Mouse (Mus musculus) neural tube, embryonic 10.5 days (tissue): Measurements from ENCODE around the gene Pon3.
"Not testable (repeated sequence)": the region's sequence is repeated elsewhere in the genome, so short reads cannot be mapped to it uniquely, and the experiment has no call there.

ENCODE experiments used
- DNase-seq: peaks from one replicate; pipeline ENCODE4 v3.0.0-alpha.2; 2017; ENCODE audit warnings: low spot score; ENCODE audit errors: extremely low spot score

Pon3 gene

GRCm38 (mm10) chr6:5255291-5255690 is 795 bp downstream of the Pon3 start:
- no peak for DNase-seq

GRCm38 (mm10) chr6:5254869-5255268 is 1.2 kb downstream of the Pon3 start:
- no peak for DNase-seq

- no peak for DNase-seq
These were observed 10.2 kb downstream of the Pon3 start for GRCm38 (mm10) chr6:5245926-5246325.

- DNase-seq = no peak
These were observed 17.3 kb downstream of the Pon3 start for GRCm38 (mm10) chr6:5238799-5239198.

- DNase-seq = no peak
These were observed 18.6 kb downstream of the Pon3 start for GRCm38 (mm10) chr6:5237510-5237909.

DNA sequence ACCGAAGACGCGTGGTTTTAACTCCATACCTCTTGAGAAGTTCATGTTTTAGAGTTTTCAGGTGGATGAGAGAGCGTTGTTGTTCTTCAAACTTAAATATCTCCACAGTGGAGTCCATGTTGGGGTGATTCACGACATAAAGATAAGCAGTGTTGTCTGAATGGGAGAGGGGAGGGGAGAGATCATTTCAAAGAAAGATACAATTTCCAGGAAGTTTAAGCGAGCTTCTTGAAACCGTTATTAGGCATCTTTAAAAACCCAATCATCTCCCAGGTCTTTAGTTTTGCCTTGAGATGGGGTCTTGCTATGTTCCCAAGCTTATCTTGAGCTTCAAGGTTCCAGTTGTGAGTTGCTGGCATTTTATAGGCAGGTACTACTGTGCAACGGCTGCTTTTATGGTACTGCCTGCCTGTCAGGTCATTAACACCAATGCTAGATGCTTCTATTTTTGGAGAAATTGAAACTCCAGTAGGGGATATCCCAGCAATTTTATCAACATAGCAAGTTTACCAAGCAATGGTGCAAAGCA is 19.2 kb downstream of the Pon3 start:
- DNase-seq = no peak

DNA sequence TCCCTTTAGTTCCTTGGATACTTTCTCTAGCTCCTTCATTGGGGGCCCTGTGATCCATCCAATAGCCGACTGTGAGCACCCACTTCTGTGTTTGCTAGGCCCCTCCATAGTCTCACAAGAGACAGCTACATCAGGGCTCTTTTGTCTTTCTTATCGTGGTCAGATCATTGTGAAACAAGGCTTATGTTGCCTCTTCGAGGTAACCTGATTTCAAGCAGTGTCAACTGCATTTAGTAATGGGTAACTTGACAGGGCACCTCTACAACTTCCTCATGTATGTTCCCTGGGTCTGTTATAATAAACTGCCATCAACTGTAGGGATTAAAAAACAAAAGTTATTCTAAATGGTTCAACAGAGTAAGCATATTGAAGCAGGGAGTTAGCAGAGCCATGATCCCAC is 21.5 kb downstream of the Pon3 start:
- no peak for DNase-seq

- DNase-seq = no peak
These were observed 22.3 kb downstream of the Pon3 start for GRCm38 (mm10) chr6:5233812-5234211.

DNA sequence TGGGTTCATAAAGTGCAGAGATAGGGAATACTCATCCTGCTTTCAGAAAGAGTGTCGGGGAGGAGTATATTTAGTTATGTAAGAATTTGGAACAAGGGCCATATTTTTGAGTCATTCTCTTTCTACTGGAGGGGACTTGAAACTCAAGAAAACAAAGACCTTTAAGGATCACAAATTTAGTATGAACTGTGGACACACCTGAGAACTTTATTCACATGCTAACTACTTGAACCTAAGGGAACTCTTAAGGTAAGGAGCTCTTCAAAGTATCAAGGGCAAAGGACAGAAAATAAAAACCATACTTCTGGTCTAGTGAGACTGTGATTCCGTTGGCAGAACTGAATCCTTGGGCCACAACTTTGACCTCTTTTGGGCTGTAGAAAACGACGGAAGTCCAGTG is 24.1 kb downstream of the Pon3 start:
- no peak for DNase-seq

- no peak for DNase-seq
These were observed 25.8 kb downstream of the Pon3 start for GRCm38 (mm10) chr6:5230261-5230660.

GRCm38 (mm10) chr6:5223551-5223950 is 32.5 kb downstream of the Pon3 start:
- not testable (repeated sequence) for DNase-seq

- DNase-seq = no peak
These were observed 34.0 kb downstream of the Pon3 start for GRCm38 (mm10) chr6:5222080-5222479.

DNA sequence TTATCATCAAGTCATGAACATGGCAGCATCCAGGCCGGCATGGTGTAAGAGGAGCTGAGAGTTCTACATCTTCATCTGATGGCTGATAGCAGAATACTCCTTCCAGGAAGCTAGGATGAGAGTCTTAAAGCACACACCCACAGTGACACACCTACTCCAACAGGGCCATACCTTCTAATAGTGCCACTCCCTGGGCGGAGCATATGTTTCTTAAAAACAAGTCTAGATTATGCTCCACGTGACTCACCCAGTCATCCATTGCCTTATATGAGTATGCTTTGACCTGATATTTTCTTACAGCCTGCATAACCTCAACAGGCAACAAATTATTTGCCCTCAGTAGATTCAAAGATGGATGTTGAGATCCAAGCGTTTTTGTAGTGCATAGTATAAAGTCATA is 37.9 kb downstream of the Pon3 start:
- no peak for DNase-seq

DNA sequence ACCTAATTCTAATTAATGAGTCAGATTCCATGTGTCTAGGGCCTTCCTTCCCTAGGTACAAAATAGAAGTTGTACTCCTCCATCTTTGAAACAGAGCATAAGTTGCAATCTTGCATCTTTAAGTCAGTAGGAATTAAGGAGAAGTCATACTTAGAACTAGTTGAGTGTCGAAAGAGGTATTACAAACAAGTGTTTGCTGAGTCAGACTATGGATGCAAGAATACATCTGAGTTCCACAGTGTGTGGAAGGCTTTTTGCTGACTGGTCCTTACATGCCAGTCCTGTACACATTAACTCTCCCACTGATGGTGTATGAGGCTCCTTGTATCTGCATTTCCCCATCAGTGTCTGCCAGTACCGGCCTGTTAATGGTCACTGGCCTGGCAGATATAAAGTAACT is 48.3 kb downstream of the Pon3 start:
- no peak for DNase-seq

- no peak for DNase-seq
These were observed 56.2 kb downstream of the Pon3 start for GRCm38 (mm10) chr6:5199916-5200315.

- DNase-seq = no peak
These were observed 56.6 kb downstream of the Pon3 start for GRCm38 (mm10) chr6:5199376-5199905.

DNA sequence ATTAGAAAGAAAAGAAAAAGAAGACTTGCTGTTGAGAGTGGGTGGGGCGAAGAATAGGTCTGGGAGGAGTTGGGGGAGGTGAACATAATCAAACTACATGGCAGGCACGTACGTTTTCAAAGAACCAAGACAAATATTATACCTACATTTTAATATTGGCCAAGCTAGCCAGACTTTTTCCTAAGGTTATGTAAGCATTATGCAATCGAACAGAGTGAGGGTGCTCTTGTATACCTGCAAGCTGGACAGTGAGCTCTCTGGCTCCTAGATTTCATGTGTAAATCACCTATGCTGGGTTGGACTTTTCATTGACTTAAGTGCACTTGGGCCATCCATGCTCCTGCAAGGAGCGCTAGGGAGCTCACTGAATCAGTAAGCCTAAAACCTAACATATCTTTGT is 57.5 kb downstream of the Pon3 start:
- no peak for DNase-seq

- no peak for DNase-seq
These were observed 62.4 kb downstream of the Pon3 start, which contains the start of gene Pon1 for GRCm38 (mm10) chr6:5193693-5194092. Pon1 (minus strand) TSS chr6:5193946.

- DNase-seq = no peak
These were observed 65.3 kb downstream of the Pon3 start for GRCm38 (mm10) chr6:5190761-5191160.

DNA sequence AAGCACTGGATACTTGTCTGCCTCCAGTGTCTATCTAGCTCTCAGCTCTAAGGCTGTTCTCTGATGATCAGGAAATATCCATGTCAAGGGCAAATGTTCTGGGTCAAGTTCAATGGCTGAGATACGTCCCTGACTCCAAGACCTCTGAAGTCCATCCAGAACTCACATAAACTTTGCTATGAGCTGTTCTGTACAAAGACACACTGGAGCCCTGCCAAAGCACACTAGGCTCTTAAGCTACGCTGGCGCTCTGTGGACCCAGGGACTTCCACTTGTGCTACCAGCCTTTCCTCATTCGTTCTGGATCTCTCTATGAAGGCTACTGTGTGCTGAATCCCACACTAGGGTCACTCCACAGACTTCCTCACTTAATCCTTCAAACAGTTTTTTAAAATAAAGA is 66.6 kb downstream of the Pon3 start:
- DNase-seq = no peak

DNA sequence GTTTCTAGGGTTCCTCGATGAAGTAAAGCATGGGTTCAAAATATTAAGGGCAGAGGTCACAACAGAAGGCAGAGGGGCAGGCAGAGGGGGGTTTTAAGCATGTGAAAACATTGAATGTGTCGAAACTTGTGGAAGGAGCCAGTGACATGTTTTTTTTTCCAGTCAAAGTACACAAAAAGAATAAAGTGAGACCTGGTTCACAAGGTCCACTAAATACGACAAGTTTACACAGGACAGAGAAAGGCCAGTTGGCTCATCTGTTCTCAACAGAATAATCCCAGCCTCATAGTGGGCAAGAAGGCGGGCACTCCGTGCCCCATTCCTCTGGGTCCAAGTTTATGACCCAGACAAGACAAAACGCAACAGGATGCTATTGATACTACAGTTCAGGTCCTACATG is 67.1 kb downstream of the Pon3 start:
- DNase-seq = no peak

DNA sequence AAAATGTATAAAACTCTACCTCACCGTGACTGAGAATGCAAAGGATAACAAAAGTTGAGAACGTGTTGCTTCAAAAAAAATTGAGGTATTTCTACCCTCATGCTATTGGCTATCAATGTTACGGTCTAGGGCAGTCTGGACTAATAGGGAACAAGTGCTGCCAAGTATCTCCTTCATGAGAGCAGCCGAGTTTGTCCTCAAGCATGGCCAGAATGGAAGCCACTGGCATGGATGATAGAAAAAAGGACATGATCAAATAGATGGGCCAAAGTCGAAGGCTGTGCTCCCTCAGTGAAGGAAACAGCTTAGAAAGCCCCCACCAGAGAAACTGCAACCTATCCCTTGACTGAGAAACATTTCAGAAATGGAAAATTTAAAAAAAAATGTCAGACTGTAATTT is 68.0 kb downstream of the Pon3 start:
- no peak for DNase-seq

GRCm38 (mm10) chr6:5187586-5187985 is 68.5 kb downstream of the Pon3 start:
- no peak for DNase-seq
